Mouse (Mus musculus) midbrain, embryonic 16.5 days (tissue): ENCODE results near the gene Ppp1r27. TPM values are rescaled to one million over a fixed set of nuclear protein-coding genes. Genes with fewer than 3 reads are reported as not detected.
"Not testable (repeated sequence)": the region's sequence is repeated elsewhere in the genome, so short reads cannot be mapped to it uniquely, and the experiment has no call there.

Experiments
- ATAC-seq: fragments of 200-750 bp; cut with Nextera tagmentation; 2 replicates; pipeline ENCODE4 v1.8.0; 2017; ENCODE audit warnings: moderate TSS enrichment
- H3K27ac ChIP-seq: fragments of 300-500 bp; sonication (generic); 2 replicates; pipeline ENCODE4 v1.5.1; 2014; ENCODE audit warnings: mild to moderate bottlenecking, low read length, mixed read lengths
- H3K27me3 ChIP-seq: fragments of 300-500 bp; sonication (generic); 2 replicates; pipeline ENCODE4 v1.6.1; 2014; ENCODE audit warnings: low read depth, low read length, mixed read lengths; ENCODE audit not compliant: control insufficient read depth, insufficient read depth
- H3K36me3 ChIP-seq: fragments of 300-500 bp; sonication (generic); 2 replicates; pipeline ENCODE4 v1.6.1; 2014; ENCODE audit warnings: mild to moderate bottlenecking, low read length, moderate library complexity, mixed read lengths; ENCODE audit not compliant: control insufficient read depth, insufficient read depth
- H3K4me1 ChIP-seq: fragments of 300-500 bp; sonication (generic); 2 replicates; pipeline ENCODE4 v1.6.1; 2014; ENCODE audit warnings: mild to moderate bottlenecking, low read length, mixed read lengths; ENCODE audit not compliant: control insufficient read depth, insufficient read depth
- H3K4me2 ChIP-seq: fragments of 300-500 bp; sonication (generic); 2 replicates; pipeline ENCODE4 v1.6.1; 2014; ENCODE audit warnings: mild to moderate bottlenecking, low read length, mixed read lengths
- H3K4me3 ChIP-seq: fragments of 300-500 bp; sonication (generic); 2 replicates; pipeline ENCODE4 v1.5.1; 2014; ENCODE audit warnings: low read depth, mild to moderate bottlenecking, low read length, moderate library complexity, mixed read lengths
- H3K9ac ChIP-seq: fragments of 300-500 bp; sonication (generic); 2 replicates; pipeline ENCODE4 v1.6.1; 2014; ENCODE audit warnings: low read depth, low read length, mixed read lengths
- H3K9me3 ChIP-seq: fragments of 300-500 bp; sonication (generic); replicated peaks from 2 replicates; pipeline ENCODE4 v1.6.1; 2014; ENCODE audit warnings: mild to moderate bottlenecking, low read length, mixed read lengths; ENCODE audit not compliant: control insufficient read depth, poor library complexity, severe bottlenecking
- WGBS: fragments of 180-500 bp; shearing (Covaris S2); extraction: QIAGEN DNeasy Blood & Tissue Kit; methylation state at CpG from one replicate; pipeline ENCODE4 v1.1.7; 2014; 5-methylcytosine and 5-hydroxymethylcytosine counted together
- polyA plus RNA-seq: library from polyadenylated mRNA; unstranded; fragments of >200 nt; fragmentation: Nextera tagmentation; extraction: Ambion mirVana; gene quantifications from 2 replicates; pipeline ENCODE4 v1.2.1, GENCODE M21; 2015

Gene Ppp1r27
- polyA plus RNA-seq, 1 experiment from 2014 or later: not detected

DNA sequence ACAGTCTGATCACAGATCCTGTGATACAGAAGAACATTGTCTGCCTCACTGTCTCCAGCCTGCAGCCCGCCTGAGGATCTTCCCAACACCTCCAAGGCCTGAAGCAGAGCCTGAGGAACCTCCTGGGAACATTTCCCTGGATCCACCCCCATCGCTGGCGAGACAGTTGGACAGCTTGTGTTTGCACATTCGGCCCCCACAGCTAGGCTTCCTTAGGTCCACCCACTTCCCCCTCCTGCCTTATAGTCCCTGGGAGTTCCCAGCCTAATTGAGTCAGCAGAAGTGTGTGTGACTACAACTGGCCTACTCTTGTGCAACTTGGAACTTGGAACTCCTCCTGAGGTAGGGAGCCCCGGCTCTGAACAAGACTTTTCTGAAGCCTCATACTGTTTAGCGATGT, 32.9 kb downstream of the Ppp1r27 start:
- no peaks in the 10 kb centered on the region for H3K27me3 ChIP-seq
- H3K4me1 ChIP-seq: no peaks in the 10 kb centered on the region
- H3K27ac ChIP-seq: no peak overlapping the region
- no peak overlapping the region for H3K4me2 ChIP-seq
- no peaks in the 10 kb centered on the region for H3K9me3 ChIP-seq
- H3K9ac ChIP-seq: no peak overlapping the region
- no peaks in the 10 kb centered on the region for H3K36me3 ChIP-seq
- WGBS: 66% methylated on average over 6 of the region's 6 CpGs
- H3K4me3 ChIP-seq: no peak overlapping the region
- no peak for ATAC-seq

DNA sequence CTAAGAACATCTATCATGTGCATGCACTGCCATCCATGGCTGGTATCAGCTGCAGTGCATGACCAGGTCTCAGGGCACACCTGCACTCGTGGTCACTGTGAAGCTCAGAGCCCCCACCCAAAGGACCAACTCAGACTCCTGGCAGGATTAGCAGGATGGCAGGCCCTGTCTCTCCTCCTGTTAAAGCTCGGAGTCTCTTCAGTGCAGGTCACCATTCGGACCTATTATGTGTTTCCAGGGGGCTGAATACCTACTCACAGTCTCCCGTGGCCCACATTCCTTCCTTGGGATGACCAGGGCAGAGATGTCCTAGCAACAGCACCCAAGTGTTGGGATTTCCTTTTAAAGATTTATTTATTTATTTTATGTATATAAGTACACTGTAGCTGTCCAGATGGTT, 33.8 kb downstream of the Ppp1r27 start:
- H3K27ac ChIP-seq: no peak overlapping the region
- no peaks in the 10 kb centered on the region for H3K36me3 ChIP-seq
- H3K9ac ChIP-seq: no peak overlapping the region
- WGBS: 69% methylated on average over 4 of the region's 4 CpGs
- no peak overlapping the region for H3K4me2 ChIP-seq
- H3K27me3 ChIP-seq: no peaks in the 10 kb centered on the region
- no peaks in the 10 kb centered on the region for H3K4me1 ChIP-seq
- no peaks in the 10 kb centered on the region for H3K9me3 ChIP-seq
- no peak overlapping the region for H3K4me3 ChIP-seq
- ATAC-seq: no peak

DNA sequence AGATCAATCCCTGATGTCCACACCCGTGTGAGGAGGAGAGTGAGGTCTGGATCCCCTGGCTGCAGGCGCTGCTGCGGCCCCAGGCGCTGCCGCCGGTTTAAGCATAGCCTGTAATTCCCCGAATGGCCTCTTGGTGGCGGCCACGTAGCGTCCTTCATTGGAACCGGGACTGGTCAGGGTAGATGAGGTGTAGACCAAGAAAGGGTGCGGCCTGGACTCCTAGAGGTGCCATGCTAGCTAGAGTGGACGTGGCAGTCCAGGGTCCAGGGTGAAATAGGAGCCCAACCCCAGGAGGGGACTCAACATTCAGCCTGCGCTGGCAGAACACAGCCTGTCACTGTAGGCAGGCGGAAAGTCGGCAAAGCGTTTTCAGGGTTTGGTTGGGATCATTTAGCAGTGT, 35.3 kb downstream of the Ppp1r27 start:
- Histone ChIP-seq H3K4me2 (no peak overlapping the region), H3K36me3 (no peaks in the 10 kb centered on the region), H3K9me3 (no peaks in the 10 kb centered on the region), H3K9ac (0 out of 2 replicates have a peak overlapping the region, but pooled peaks have one; percentile 34), H3K27me3 (no peaks in the 10 kb centered on the region), H3K27ac (no peak overlapping the region), H3K4me1 (no peaks in the 10 kb centered on the region; the same call in 1 of the 2 replicates), H3K4me3 (no peak overlapping the region)
- ATAC-seq: no peak
- 15% methylated on average over 17 of the region's 17 CpGs for WGBS

DNA sequence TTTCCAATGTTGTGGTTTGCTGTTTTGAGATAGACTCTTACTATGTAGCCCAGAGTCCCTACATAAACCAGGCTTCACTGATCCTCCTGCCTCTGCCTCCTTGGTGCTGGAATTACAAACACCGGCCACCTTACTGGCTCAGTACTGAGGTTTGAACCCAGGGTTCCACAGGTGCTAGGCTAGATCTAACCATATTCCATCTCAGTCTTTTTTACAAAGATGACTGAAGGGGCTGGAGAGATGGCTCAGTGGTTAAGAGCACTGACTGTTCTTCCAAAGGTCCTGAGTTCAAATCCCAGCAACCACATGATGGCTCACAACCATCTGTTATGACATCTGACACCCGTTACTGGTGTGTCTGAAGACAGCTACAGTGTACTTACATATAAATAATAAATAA, 36.7 kb downstream of the Ppp1r27 start:
- H3K9me3 ChIP-seq, H3K9ac ChIP-seq, H3K4me1 ChIP-seq, ATAC-seq, H3K27me3 ChIP-seq, H3K4me2 ChIP-seq, H3K27ac ChIP-seq, H3K36me3 ChIP-seq, H3K4me3 ChIP-seq: not testable (repeated sequence)
- 83% methylated on average over 2 of the region's 2 CpGs for WGBS

DNA sequence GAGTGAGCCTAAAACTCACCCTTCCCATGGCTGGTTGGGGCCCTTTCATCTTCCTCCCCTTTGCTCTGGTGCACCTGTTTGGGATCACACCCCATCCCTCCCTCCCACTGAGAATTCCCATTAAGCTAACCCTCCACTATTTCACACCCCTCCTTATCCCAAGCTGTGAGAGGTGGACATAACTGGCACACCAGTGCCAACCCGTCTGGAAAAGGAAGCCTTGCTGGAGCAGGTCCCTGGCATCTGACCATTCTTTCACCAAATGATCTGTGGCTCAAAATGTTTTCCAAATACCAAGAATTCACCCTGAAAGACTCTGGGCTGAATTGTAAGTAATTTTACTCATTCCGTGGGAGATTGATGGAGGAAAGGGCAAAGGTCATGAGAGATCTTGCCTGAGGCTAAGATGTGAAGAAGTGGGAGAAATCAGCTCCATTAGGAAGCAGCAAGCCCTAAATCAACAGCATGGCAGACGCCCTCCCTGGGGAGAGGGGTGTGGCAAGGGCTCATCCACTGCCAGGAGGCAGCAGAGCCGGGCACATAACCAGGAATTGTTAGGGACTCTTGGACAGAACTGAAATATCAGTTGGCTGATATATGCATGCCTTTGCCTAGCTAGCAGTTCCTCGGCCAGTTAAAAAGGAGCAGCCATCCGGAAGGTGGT, 38.0 kb downstream of the Ppp1r27 start:
- no peak for ATAC-seq
- Histone ChIP-seq H3K27ac (no peak overlapping the region), H3K4me3 (no peak overlapping the region), H3K36me3 (no peaks in the 10 kb centered on the region), H3K9me3 (no peaks in the 10 kb centered on the region), H3K4me1 (peaks cover 2% of the 10 kb centered on the region; the same call in 1 of the 2 replicates), H3K4me2 (no peak overlapping the region), H3K9ac (no peak overlapping the region), H3K27me3 (no peaks in the 10 kb centered on the region)
- 56% methylated on average over 6 of the region's 6 CpGs for WGBS

DNA sequence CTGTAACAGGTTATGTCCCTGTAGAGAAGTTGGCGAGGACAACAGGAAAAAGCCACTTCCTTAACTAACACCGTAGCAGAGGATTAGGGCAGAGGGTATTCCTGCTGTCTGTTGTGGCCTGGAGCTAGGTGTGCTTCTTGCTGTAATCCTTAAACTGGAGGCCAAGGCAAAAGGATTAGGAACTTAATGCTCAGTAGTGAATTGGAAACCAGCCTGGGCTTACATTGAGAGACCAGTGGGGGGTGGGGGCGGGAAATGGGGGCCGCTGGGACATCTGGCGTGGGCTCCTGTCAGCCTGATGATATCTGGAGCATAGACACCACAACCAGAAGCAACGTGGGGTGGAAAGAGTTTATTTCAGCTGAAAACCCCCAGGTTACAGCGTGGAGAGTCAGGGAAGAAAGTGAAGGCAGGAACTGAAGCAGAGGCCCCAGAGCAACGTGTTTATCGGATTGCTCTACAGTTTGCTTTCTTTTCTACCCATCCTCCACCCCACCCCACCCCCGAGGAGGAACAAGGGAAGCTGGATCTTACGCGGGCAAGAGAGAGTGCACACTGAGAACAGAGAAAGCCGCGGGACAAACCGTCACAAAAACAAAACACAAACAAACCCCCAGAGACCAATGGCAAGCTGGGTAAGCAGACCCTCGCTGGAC, 40.4 kb downstream of the Ppp1r27 start:
- Histone ChIP-seq H3K4me1 (peaks cover 2% of the 10 kb centered on the region; the same call in 1 of the 2 replicates), H3K27ac (no peak overlapping the region), H3K9ac (no peak overlapping the region), H3K9me3 (no peaks in the 10 kb centered on the region), H3K4me2 (peak overlapping the region; percentile 36), H3K4me3 (no peak overlapping the region), H3K36me3 (no peaks in the 10 kb centered on the region), H3K27me3 (no peaks in the 10 kb centered on the region)
- WGBS: 3% methylated on average over 16 of the region's 16 CpGs
- no peak for ATAC-seq

DNA sequence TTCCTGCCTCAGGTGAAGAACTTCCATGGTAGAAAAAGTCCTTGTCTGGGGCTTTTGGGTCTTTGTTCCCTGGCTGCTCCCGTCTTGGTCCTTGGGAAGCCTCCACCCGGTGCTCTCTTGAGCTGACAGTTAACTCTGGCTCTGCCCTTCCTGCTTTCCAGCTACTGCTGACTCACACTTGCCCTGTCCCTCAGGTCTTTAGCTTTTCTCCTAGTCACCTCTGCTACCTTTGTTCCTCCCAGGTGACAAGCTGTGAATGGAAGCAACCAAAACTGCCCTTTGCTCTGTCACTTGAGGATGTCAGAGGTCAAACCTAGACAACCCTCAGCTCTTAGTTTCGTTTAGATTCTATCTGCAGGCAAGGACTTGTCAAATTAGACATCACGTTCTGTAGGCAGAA, 41.0 kb downstream of the Ppp1r27 start:
- no peak overlapping the region for H3K4me3 ChIP-seq
- H3K9me3 ChIP-seq: no peaks in the 10 kb centered on the region
- no peak overlapping the region for H3K27ac ChIP-seq
- no peaks in the 10 kb centered on the region for H3K27me3 ChIP-seq
- no peak for ATAC-seq
- H3K4me1 ChIP-seq: peaks cover 2% of the 10 kb centered on the region; the same call in 1 of the 2 replicates
- WGBS: 22% methylated on average over 4 of the region's 4 CpGs
- H3K4me2 ChIP-seq: no peak overlapping the region
- no peaks in the 10 kb centered on the region for H3K36me3 ChIP-seq
- no peak overlapping the region for H3K9ac ChIP-seq

DNA sequence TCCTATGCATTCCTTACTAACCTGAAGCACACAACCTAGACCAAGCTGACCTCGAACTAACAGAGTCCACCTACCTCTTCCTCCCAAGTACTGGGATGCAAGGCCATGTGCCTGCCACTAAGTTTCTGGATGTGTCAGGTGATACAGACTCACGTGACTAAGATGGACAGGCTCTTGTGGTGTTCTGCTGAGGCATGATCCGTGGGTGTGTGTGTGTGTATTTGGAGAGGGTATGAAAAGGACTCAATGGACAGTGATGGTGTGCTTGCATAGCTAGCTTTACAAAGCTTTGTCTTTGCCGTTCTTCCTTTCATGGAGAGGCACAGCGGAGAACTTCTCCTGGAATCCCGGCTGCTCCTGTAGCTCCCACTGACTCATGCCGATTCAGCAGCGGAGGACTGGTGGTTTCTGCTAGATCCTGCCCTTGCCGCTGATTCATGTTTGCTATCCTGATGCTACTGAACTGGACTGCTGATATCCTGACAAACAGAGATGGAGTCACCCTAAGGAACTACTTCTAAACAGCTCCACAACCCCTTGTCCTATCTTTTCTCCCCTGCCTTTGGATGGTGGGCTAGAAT, 42.6 kb downstream of the Ppp1r27 start:
- Histone ChIP-seq H3K4me2 (no peak overlapping the region), H3K27ac (no peak overlapping the region), H3K36me3 (no peaks in the 10 kb centered on the region), H3K4me3 (no peak overlapping the region), H3K9me3 (no peaks in the 10 kb centered on the region), H3K27me3 (no peaks in the 10 kb centered on the region), H3K9ac (no peak overlapping the region), H3K4me1 (peaks cover 2% of the 10 kb centered on the region; the same call in 1 of the 2 replicates)
- no peak for ATAC-seq
- WGBS: 86% methylated on average over 9 of the region's 9 CpGs

DNA sequence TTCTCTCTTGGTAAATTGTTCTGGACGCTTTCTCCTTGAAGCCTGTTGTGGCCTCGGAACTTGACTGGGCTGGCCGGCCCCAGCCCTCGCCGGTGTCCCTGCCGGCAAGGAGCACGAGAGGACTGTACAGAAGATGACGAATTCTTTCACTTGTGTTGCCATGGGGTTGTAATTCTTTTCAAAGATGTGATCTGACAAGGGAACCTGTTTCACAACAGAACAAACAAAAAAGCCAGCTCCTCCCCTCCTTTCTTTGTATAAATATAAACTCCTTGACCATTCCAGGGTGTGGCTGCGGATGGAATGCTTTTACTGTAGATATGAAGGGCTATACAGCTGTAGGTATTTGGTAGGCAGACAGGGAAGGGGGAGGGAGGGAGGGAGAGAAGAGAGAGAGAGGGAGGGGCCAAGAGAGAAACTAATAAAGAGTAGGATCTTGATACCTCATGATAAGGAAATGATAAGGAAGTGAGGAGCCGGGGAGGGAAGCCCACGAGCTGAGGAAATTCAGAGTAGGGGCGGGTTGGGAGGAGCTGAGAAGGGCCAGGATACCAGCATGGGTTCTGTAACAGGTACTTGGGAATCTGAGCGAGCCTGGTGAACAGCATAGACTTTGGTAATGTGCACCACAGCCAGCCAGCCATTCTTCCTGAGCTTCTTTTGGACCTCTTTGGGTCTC, 43.2 kb downstream of the Ppp1r27 start:
- no peak overlapping the region for H3K4me2 ChIP-seq
- no peak overlapping the region for H3K4me3 ChIP-seq
- H3K36me3 ChIP-seq: no peaks in the 10 kb centered on the region
- H3K9ac ChIP-seq: no peak overlapping the region
- no peaks in the 10 kb centered on the region for H3K9me3 ChIP-seq
- peaks cover 2% of the 10 kb centered on the region; the same call in 1 of the 2 replicates for H3K4me1 ChIP-seq
- no peaks in the 10 kb centered on the region for H3K27me3 ChIP-seq
- no peak overlapping the region for H3K27ac ChIP-seq
- 78% methylated on average over 13 of the region's 13 CpGs for WGBS
- no peak for ATAC-seq
